Mouse (Mus musculus) G1E (cell line): ENCODE results near the gene Polr3c. TPM values are rescaled to one million over a fixed set of nuclear protein-coding genes. Genes with fewer than 3 reads are reported as not detected.
"Not testable (repeated sequence)": the region's sequence is repeated elsewhere in the genome, so short reads cannot be mapped to it uniquely, and the experiment has no call there.

Source experiments
- ATAC-seq: 2 replicates; pipeline ENCODE4 v1.8.0; 2016; ENCODE audit warnings: mild to moderate bottlenecking; ENCODE audit not compliant: insufficient number of reproducible peaks, poor library complexity, low FRiP score, severe bottlenecking; ENCODE audit errors: extremely low read depth
- DNase-seq: peaks from one replicate; pipeline ENCODE4 v3.0.0; 2012; ENCODE audit warnings: low spot score
- H3K27me3 ChIP-seq: 2 replicates; pipeline ENCODE4 v1.6.1; 2012; ENCODE audit warnings: mild to moderate bottlenecking, low read length, inconsistent platforms; ENCODE audit not compliant: insufficient read depth
- H3K36me3 ChIP-seq: replicated peaks from 2 replicates; pipeline ENCODE3; 2012; ENCODE audit warnings: mild to moderate bottlenecking, inconsistent platforms
- H3K4me1 ChIP-seq: 2 replicates; pipeline ENCODE4 v1.6.1; 2012; ENCODE audit warnings: low read depth, low read length, inconsistent platforms, mixed read lengths; ENCODE audit not compliant: insufficient read depth
- H3K4me3 ChIP-seq: 2 replicates; pipeline ENCODE4 v1.5.1; 2012; ENCODE audit warnings: low read depth, mild to moderate bottlenecking, inconsistent platforms, low read length, moderate library complexity, mixed read lengths
- H3K9me3 ChIP-seq: replicated peaks from 2 replicates; pipeline ENCODE4 v1.6.1; 2012; ENCODE audit warnings: inconsistent platforms
- CTCF ChIP-seq: IDR thresholded peaks from 2 replicates; pipeline ENCODE4 v1.5.1; 2012; ENCODE audit warnings: low read depth, low read length, inconsistent platforms, mixed read lengths
- GATA1 ChIP-seq: IDR thresholded peaks from 2 replicates; pipeline ENCODE4 v1.6.1; 2012; ENCODE audit warnings: borderline replicate concordance, low read length, inconsistent platforms, mixed read lengths
- GATA2 ChIP-seq: IDR thresholded peaks from 2 replicates; pipeline ENCODE4 v1.6.1; 2012; ENCODE audit warnings: low read depth, low read length, inconsistent platforms, borderline replicate concordance
- POLR2AphosphoS5 ChIP-seq: IDR thresholded peaks from 2 replicates; pipeline ENCODE4 v1.6.1; 2012; ENCODE audit warnings: low read depth, low read length, inconsistent platforms; ENCODE audit not compliant: insufficient replicate concordance
- TAL1 ChIP-seq: conservative IDR thresholded peaks from 2 replicates; pipeline ENCODE4 v1.6.1; 2012; ENCODE audit warnings: low read depth, low read length, inconsistent platforms, mixed read lengths
- polyA plus RNA-seq: library from polyadenylated mRNA; stranded (reverse); fragments of >175 nt; gene quantifications from 2 replicates; pipeline ENCODE4 v1.2.3, GENCODE M21; 2012
- total RNA-seq, 2 experiments: library from RNA; stranded (forward) in 1 of 2; stranded (reverse) in 1 of 2; fragments of 200-1000 nt in 1 of 2; fragments of >200 nt in 1 of 2; fragmentation: Nextera tagmentation in 1 of 2; gene quantifications; 2 replicates each; pipeline ENCODE4 v1.2.3; 2014 to 2017

The Polr3c gene
- total and polyA plus RNA-seq, 3 experiments = 8.9 to 79.4 (median 27.9) TPM

GRCm38 (mm10) chr3:96671519-96671918, 55.9 kb downstream of the Polr3c start:
- H3K4me3 ChIP-seq = no peak overlapping the region

GRCm38 (mm10) chr3:96669727-96670468, 57.5 kb downstream of the Polr3c start, which contains the start of gene Ankrd35:
Gene Ankrd35, plus strand, starts transcription at chr3:96670131.
- TF ChIP-seq POLR2AphosphoS5 (no peak), GATA2 (no peak), GATA1 (no peak), TAL1 (no peak), CTCF (no peak)
- H3K4me3 ChIP-seq = peak within 1 kb of the TSS; percentile 67; the same call in 1 of the 2 replicates
- peak; percentile 54 for ATAC-seq
- DNase-seq = peak; percentile 75
- no peaks in the 10 kb centered on the region for H3K9me3 ChIP-seq
- H3K36me3 ChIP-seq = no peaks in the 10 kb centered on the region
- H3K4me1 ChIP-seq = peaks cover 12% of the 10 kb centered on the region
- H3K27me3 ChIP-seq = peaks cover 40% of the 10 kb centered on the region

More at GRCm38 (mm10) chr3:96671519-96671918, 55.9 kb downstream of the Polr3c start:
- H3K4me1 ChIP-seq = peaks cover 21% of the 10 kb centered on the region
- no peaks in the 10 kb centered on the region for H3K9me3 ChIP-seq
- TF ChIP-seq CTCF (no peak), GATA2 (no peak), POLR2AphosphoS5 (no peak), GATA1 (no peak), TAL1 (no peak)
- ATAC-seq = no peak
- DNase-seq = no peak
- no peaks in the 10 kb centered on the region for H3K36me3 ChIP-seq
- H3K27me3 ChIP-seq = peaks cover 40% of the 10 kb centered on the region

- Histone ChIP-seq H3K36me3 (no peaks in the 10 kb centered on the region), H3K4me3 (no peak overlapping the region), H3K27me3 (peaks cover 37% of the 10 kb centered on the region), H3K4me1 (peaks cover 16% of the 10 kb centered on the region), H3K9me3 (no peaks in the 10 kb centered on the region)
- TF ChIP-seq GATA2 = no peak
- TF ChIP-seq POLR2AphosphoS5 = no peak
- no peak for TF ChIP-seq TAL1
- TF ChIP-seq GATA1 = no peak
- no peak for TF ChIP-seq CTCF
- DNase-seq (no peak), ATAC-seq (no peak)
These were observed 58.9 kb downstream of the Polr3c start for GRCm38 (mm10) chr3:96668424-96669067.

- no peak for DNase-seq
- Histone ChIP-seq H3K36me3 (no peaks in the 10 kb centered on the region), H3K9me3 (no peaks in the 10 kb centered on the region), H3K4me1 (peaks cover 18% of the 10 kb centered on the region), H3K27me3 (peaks cover 29% of the 10 kb centered on the region), H3K4me3 (no peak overlapping the region)
- TF ChIP-seq POLR2AphosphoS5 = no peak
- TF ChIP-seq CTCF = peak; percentile 7; the same call in 1 of the 2 replicates
- no peak for ATAC-seq
These were observed 60.1 kb downstream of the Polr3c start for GRCm38 (mm10) chr3:96667316-96667715.

- H3K9me3 ChIP-seq = no peaks in the 10 kb centered on the region
- no peaks in the 10 kb centered on the region for H3K36me3 ChIP-seq
- DNase-seq (no peak), ATAC-seq (no peak)
- peaks cover 18% of the 10 kb centered on the region for H3K4me1 ChIP-seq
- TF ChIP-seq TAL1 = no peak
- TF ChIP-seq GATA2 = no peak
- no peak for TF ChIP-seq POLR2AphosphoS5
- no peak for TF ChIP-seq GATA1
- no peak for TF ChIP-seq CTCF
- H3K4me3 ChIP-seq = no peak overlapping the region
- peaks cover 25% of the 10 kb centered on the region for H3K27me3 ChIP-seq
These were observed 60.5 kb downstream of the Polr3c start for GRCm38 (mm10) chr3:96666916-96667315.

GRCm38 (mm10) chr3:96665732-96666363, 61.6 kb downstream of the Polr3c start:
- H3K4me3 ChIP-seq, H3K9me3 ChIP-seq, ATAC-seq, DNase-seq, H3K36me3 ChIP-seq: not testable (repeated sequence)
- Histone ChIP-seq H3K27me3 (peaks cover 21% of the 10 kb centered on the region), H3K4me1 (peaks cover 18% of the 10 kb centered on the region)
